ENCODE assay signal across 15 mouse cellular contexts in the genomic region with DNA sequence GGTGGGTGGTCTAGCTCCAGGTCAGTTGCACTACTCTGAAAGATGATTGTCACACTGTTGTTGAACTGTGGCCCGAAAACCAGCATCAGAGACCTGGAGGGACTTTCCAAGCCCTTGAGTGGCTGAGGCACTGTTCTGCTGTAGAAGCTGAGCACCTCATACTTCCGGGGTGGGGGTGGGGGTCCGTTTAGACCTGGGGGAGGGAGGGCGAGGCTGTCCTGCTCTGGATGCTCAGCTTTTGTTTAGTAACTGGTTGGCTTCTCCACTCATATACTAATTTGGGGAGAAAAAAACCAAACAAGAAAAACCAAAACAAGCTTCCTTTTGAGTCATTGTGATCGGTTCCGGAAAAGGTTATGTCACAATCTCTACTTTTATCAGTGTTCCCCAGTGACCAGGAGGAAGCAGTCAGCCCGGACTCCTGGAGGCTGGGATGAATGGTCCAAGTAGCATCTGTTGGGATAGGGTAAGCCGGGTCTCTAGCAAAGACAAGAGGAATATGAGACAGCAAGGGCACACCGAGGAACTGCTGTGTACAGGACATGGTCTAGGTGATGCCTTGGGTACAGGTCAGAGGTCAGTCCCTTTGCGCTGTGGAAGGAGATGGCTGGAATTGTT. TPM values are rescaled to one million over a fixed set of nuclear protein-coding genes. Genes with fewer than 3 reads are reported as not detected.
DNase-seq lines count a peak whose midpoint lies in the region; ATAC-seq lines count a peak whose summit lies in the region.
"Had no signal": no experiment of that assay in that cellular context is flagged by ENCODE, and none has a peak within 500 bp of the region (broad histone marks: within the 10 kb centered on the region; RNA-seq: fewer than 3 reads in every experiment).

No protein-coding gene starts in this region.

- H3K27me3 ChIP-seq in forebrain, embryonic 12.5 days = no peaks in the 10 kb centered on the region; the same call in 1 of the 2 replicates
- H3K27me3 ChIP-seq: limb, embryonic 15.5 days had no signal

- H3K27ac ChIP-seq in forebrain, embryonic 12.5 days = no peak overlapping the region
- H3K27ac ChIP-seq: hindbrain, embryonic 10.5 days; limb, embryonic 15.5 days had no signal

- no peak overlapping the region for H3K4me3 ChIP-seq in forebrain, embryonic 12.5 days (replicated peaks)
- H3K4me3 ChIP-seq: hindbrain, embryonic 10.5 days; limb, embryonic 15.5 days had no signal

- peak; percentile 75 for ATAC-seq in inflammation-experienced regulatory T-cells, adult 6 months
- ATAC-seq in forebrain, embryonic 12.5 days (ENCODE audit: low FRiP score) = no peak
- ATAC-seq: midbrain, embryonic 16.5 days had no signal

- no peaks in the 10 kb centered on the region for H3K9me3 ChIP-seq in forebrain, embryonic 12.5 days
- H3K9me3 ChIP-seq: hindbrain, embryonic 10.5 days; limb, embryonic 15.5 days had no signal

- no peaks in the 10 kb centered on the region for H3K36me3 ChIP-seq in forebrain, embryonic 12.5 days (replicated peaks)
- H3K36me3 ChIP-seq: hindbrain, embryonic 10.5 days; limb, embryonic 15.5 days had no signal

- DNase-seq in heart, adult 18-20 months = peak; percentile 64 to 72
- DNase-seq in heart, postnatal 4 days = no peak
- peak; percentile 54 to 56 for DNase-seq in spleen, adult 18-20 months
- no peak for DNase-seq in spleen, postnatal 4 days (ENCODE audit: low spot score in 2 of 2)
- DNase-seq in spleen, postnatal 36 days (ENCODE audit: low spot score in 2 of 2) = peak; percentile 69 to 78
- no peak for DNase-seq in urinary bladder, postnatal 36 days (ENCODE audit: low spot score in 2 of 2)
- DNase-seq: cerebellum, postnatal 10 days; kidney, adult 8-10 months; layer of hippocampus, postnatal 36 days had no signal

- no peak overlapping the region for H3K4me2 ChIP-seq in forebrain, embryonic 12.5 days
- H3K4me2 ChIP-seq: limb, embryonic 15.5 days had no signal

- WGBS in forebrain, embryonic 12.5 days = 77% methylated on average over 10 of the region's 10 CpGs

- no peaks in the 10 kb centered on the region for H3K4me1 ChIP-seq in forebrain, embryonic 12.5 days
- H3K4me1 ChIP-seq: hindbrain, embryonic 10.5 days; limb, embryonic 15.5 days had no signal

- H3K9ac ChIP-seq in forebrain, embryonic 12.5 days = no peak overlapping the region
- H3K9ac ChIP-seq: limb, embryonic 15.5 days had no signal

RNA-seq across cellular contexts. Expression of a gene that starts 17.5 kb away (rescaled TPM):
- total RNA-seq in heart, adult 18-20 months (2021) = 1 to 10 TPM; 5.7 to 8.4 TPM
- 1 to 10 TPM; 3.8 to 4.6 TPM for total RNA-seq in heart, postnatal 4 days (2021)
- polyA plus RNA-seq in inflammation-experienced regulatory T-cells, adult 6 months (2017; shearing (Covaris generic)) = 1 to 10 TPM; 5.8 to 7.8 (median 6.8) TPM
- polyA plus RNA-seq in forebrain, embryonic 12.5 days (2016; fragmentation: Nextera tagmentation; extraction: Ambion mirVana) = 1.3 and 1.4 TPM in 2 replicates

RNA-seq across cellular contexts. Expression of a gene that starts 43.1 kb away (rescaled TPM):
- not detected for total RNA-seq in heart, adult 18-20 months (2021)
- not detected for total RNA-seq in heart, postnatal 4 days (2021)
- under 1 TPM in 2 of 3 experiments, not detected in 1; 0.23 to 0.34 TPM for polyA plus RNA-seq in inflammation-experienced regulatory T-cells, adult 6 months (2017; shearing (Covaris generic))
- 0.11 and 0.19 TPM in 2 replicates for polyA plus RNA-seq in forebrain, embryonic 12.5 days (2016; fragmentation: Nextera tagmentation; extraction: Ambion mirVana)
- polyA plus RNA-seq: C2C12; hindbrain, embryonic 10.5 days had no signal

RNA-seq across cellular contexts. Expression of a gene that starts 44.8 kb away (rescaled TPM):
- not detected for total RNA-seq in heart, adult 18-20 months (2021)
- total RNA-seq in heart, postnatal 4 days (2021) = not detected
- not detected for polyA plus RNA-seq in inflammation-experienced regulatory T-cells, adult 6 months (2017; shearing (Covaris generic))
- polyA plus RNA-seq in forebrain, embryonic 12.5 days (2016; fragmentation: Nextera tagmentation; extraction: Ambion mirVana) = not detected in 2 replicates
- polyA plus RNA-seq: C2C12; hindbrain, embryonic 10.5 days; midbrain, embryonic 16.5 days had no signal

Comparison
In these comparisons a context has a peak if more than half of its experiments do, and no peak if none do; other contexts are left out.
1. DNase-seq: peak in heart, adult 18-20 months (2 of 2), spleen, adult 18-20 months (2 of 2) and spleen, postnatal 36 days (2 of 2); none in heart, postnatal 4 days (single experiment), spleen, postnatal 4 days (0 of 2) and urinary bladder, postnatal 36 days (0 of 2).